Mouse (Mus musculus) olfactory bulb, adult 2 months (tissue): ENCODE measurements around the gene Lmtk3.

Experiments
- CTCF ChIP-seq: fragments of 200-500 bp; IDR thresholded peaks from 2 replicates; pipeline ENCODE4 v1.5.1; 2012; ENCODE audit warnings: low read depth, mild to moderate bottlenecking, low read length, moderate library complexity; ENCODE audit not compliant: insufficient read depth
- POLR2A ChIP-seq: fragments of 200-500 bp; IDR thresholded peaks from 2 replicates; pipeline ENCODE4 v1.6.1; 2012; ENCODE audit warnings: mild to moderate bottlenecking, low read depth, low read length, moderate library complexity; ENCODE audit not compliant: insufficient read depth

DNA sequence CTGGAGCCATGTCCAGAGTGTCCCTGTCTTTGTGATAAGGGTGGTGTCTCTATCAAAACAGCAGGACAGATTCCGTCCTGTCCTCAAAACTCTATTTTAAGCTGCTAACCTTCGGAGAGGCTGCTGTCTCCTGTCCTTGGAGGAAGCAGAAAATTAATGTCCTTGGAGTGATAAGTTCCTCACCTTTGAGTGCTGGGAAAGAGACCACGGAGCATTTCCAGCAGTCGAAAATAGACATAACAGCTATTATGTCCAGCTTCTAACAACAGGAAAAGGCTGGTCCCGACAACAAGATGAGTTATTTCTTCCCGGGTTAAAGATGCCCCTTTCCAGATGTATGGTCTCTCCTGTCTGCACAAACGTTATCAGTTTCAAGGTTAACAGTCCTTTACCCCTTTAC lies 8.3 kb upstream of the Lmtk3 start:
- TF ChIP-seq CTCF = no peak
- TF ChIP-seq POLR2A = no peak
